Comparison of ENCODE assay signal across 8 mouse cellular contexts in genomic region chr2:152415287-152415686, GRCm38 (mm10). TPM values are rescaled to one million over a fixed set of nuclear protein-coding genes. Genes with fewer than 3 reads are reported as not detected.
DNase-seq lines count a peak whose midpoint lies in the region; ATAC-seq and TF ChIP-seq lines count a peak whose summit lies in the region.
"Had no signal": no experiment of that assay in that cellular context is flagged by ENCODE, and none has a peak within 500 bp of the region (broad histone marks: within the 10 kb centered on the region; RNA-seq: fewer than 3 reads in every experiment).

TSS of gene 6820408C15Rik (plus strand) at chr2:152415587.

- H3K4me2 ChIP-seq in lung, embryonic 15.5 days, result peak within 1 kb of the TSS; percentile 82

- peaks cover 21% of the 10 kb centered on the region for H3K4me1 ChIP-seq in lung, embryonic 15.5 days
- H3K4me1 ChIP-seq in forebrain, embryonic 10.5 days, result peaks cover 42% of the 10 kb centered on the region
- peaks cover 38% of the 10 kb centered on the region for H3K4me1 ChIP-seq in limb, embryonic 10.5 days
- H3K4me1 ChIP-seq in olfactory bulb, adult 2 months (ENCODE audit: control insufficient read depth, insufficient read depth, low read length), result peaks cover 19% of the 10 kb centered on the region

- peak within 1 kb of the TSS; percentile 94 for H3K9ac ChIP-seq in lung, embryonic 15.5 days

- DNase-seq in lung, postnatal 14 days, result no peak
- no peak for DNase-seq in forebrain, embryonic 10.5 days (ENCODE audit: extremely low spot score, low spot score)
- no peak for DNase-seq in limb, embryonic 10.5 days (ENCODE audit: low spot score)
- DNase-seq in left cerebral cortex, postnatal 36 days (ENCODE audit: low spot score in 2 of 2), result no peak
- DNase-seq in ovary, postnatal 14 days (ENCODE audit: low spot score), result no peak

- H3K9me3 ChIP-seq in lung, embryonic 15.5 days, result no peaks in the 10 kb centered on the region
- H3K9me3 ChIP-seq in forebrain, embryonic 10.5 days, result peaks cover 14% of the 10 kb centered on the region
- no peaks in the 10 kb centered on the region for H3K9me3 ChIP-seq in limb, embryonic 10.5 days (replicated peaks)

- no peaks in the 10 kb centered on the region for H3K36me3 ChIP-seq in lung, embryonic 15.5 days
- peaks cover 5% of the 10 kb centered on the region; the same call in 1 of the 2 replicates for H3K36me3 ChIP-seq in forebrain, embryonic 10.5 days (replicated peaks)
- H3K36me3 ChIP-seq in limb, embryonic 10.5 days, result peaks cover 5% of the 10 kb centered on the region; the same call in 1 of the 2 replicates

- no peaks in the 10 kb centered on the region for H3K27me3 ChIP-seq in lung, embryonic 15.5 days
- no peaks in the 10 kb centered on the region for H3K27me3 ChIP-seq in forebrain, embryonic 10.5 days (ENCODE audit: poor library complexity, severe bottlenecking)
- no peaks in the 10 kb centered on the region for H3K27me3 ChIP-seq in limb, embryonic 10.5 days (ENCODE audit: low read depth, poor library complexity, severe bottlenecking)

- TF ChIP-seq CTCF in olfactory bulb, adult 2 months (IDR thresholded peaks at IDR 0.05; ENCODE audit: insufficient read depth, low read depth, low read length), result no peak

- TF ChIP-seq POLR2A in olfactory bulb, adult 2 months (IDR thresholded peaks at IDR 0.05; ENCODE audit: insufficient read depth, low read depth, low read length), result no peak

- H3K27ac ChIP-seq in lung, embryonic 15.5 days, result peak within 1 kb of the TSS; percentile 99
- peak within 1 kb of the TSS; percentile 100 for H3K27ac ChIP-seq in forebrain, embryonic 10.5 days
- peak within 1 kb of the TSS; percentile 99 for H3K27ac ChIP-seq in limb, embryonic 10.5 days
- peak within 1 kb of the TSS; percentile 99 for H3K27ac ChIP-seq in olfactory bulb, adult 2 months (ENCODE audit: insufficient read depth, low read depth, low read length)

- no peak for ATAC-seq in lung, embryonic 15.5 days (ENCODE audit: borderline replicate concordance, extremely low read depth, low FRiP score, low TSS enrichment)

- intact Hi-C loops in left cerebral cortex, postnatal 36 days (cut with DNase I), result no loop called here

- 20% methylated on average over 4 of the region's 4 CpGs for WGBS in lung, embryonic 15.5 days
- WGBS in forebrain, embryonic 10.5 days, result 31% methylated on average over 4 of the region's 4 CpGs
- 22% methylated on average over 4 of the region's 4 CpGs for WGBS in limb, embryonic 10.5 days
- 22% methylated on average over 4 of the region's 4 CpGs for WGBS in olfactory bulb, adult 2 months

- peak within 1 kb of the TSS; percentile 81 for H3K4me3 ChIP-seq in lung, embryonic 15.5 days
- peak within 1 kb of the TSS; percentile 96 for H3K4me3 ChIP-seq in forebrain, embryonic 10.5 days
- peak within 1 kb of the TSS; percentile 93 for H3K4me3 ChIP-seq in limb, embryonic 10.5 days
- H3K4me3 ChIP-seq in olfactory bulb, adult 2 months (ENCODE audit: insufficient read depth, low read depth, low read length), result peak within 1 kb of the TSS; percentile 83
- H3K4me3 ChIP-seq: myocyte had no signal

RNA-seq across cellular contexts. Expression of gene 6820408C15Rik, which starts in this region (rescaled TPM):
- polyA plus RNA-seq in lung, embryonic 15.5 days (2015; fragmentation: Nextera tagmentation; extraction: Ambion mirVana), result 3.0 and 3.1 TPM in 2 replicates
- polyA plus RNA-seq in forebrain, embryonic 10.5 days (2016; fragmentation: Nextera tagmentation; extraction: Ambion mirVana), result 0.76 and 1.0 TPM in 2 replicates
- polyA plus RNA-seq in limb, embryonic 10.5 days (2016; fragmentation: Nextera tagmentation; extraction: Ambion mirVana), result 0.40 and 0.61 TPM in 2 replicates
- polyA plus RNA-seq in olfactory bulb, adult 2 months (2012; ENCODE audit: insufficient read depth, insufficient read length, low replicate concordance, missing spikeins), result not detected in 2 replicates
- 1 to 10 TPM; 2.1 to 3.6 TPM for total RNA-seq in left cerebral cortex, postnatal 36 days (2021)
- polyA plus RNA-seq: myocyte had no signal
